Comparison of ENCODE assay signal across 7 mouse cellular contexts in genomic region chr12:54795153-54795998, GRCm38 (mm10). TPM values are rescaled to one million over a fixed set of nuclear protein-coding genes. Genes with fewer than 3 reads are reported as not detected.
A peak's percentile ranks its signal among the peaks of the same experiment; 100 is the strongest.
DNase-seq lines count a peak whose midpoint lies in the region; ATAC-seq lines count a peak whose summit lies in the region.

Snx6 (minus strand) TSS chr12:54795703.

- H3K9me3 ChIP-seq in intestine, embryonic 15.5 days: no peaks in the 10 kb centered on the region
- H3K9me3 ChIP-seq in midbrain, embryonic 10.5 days (replicated peaks): no peaks in the 10 kb centered on the region

- H3K27ac ChIP-seq in intestine, embryonic 15.5 days: peak within 1 kb of the TSS; percentile 88
- peak within 1 kb of the TSS; percentile 98 for H3K27ac ChIP-seq in midbrain, embryonic 10.5 days (replicated peaks)

- H3K27me3 ChIP-seq in intestine, embryonic 15.5 days (replicated peaks): no peaks in the 10 kb centered on the region
- H3K27me3 ChIP-seq in midbrain, embryonic 10.5 days (ENCODE audit: low read depth, poor library complexity, severe bottlenecking): no peaks in the 10 kb centered on the region

- peak within 1 kb of the TSS; percentile 97 for H3K4me3 ChIP-seq in intestine, embryonic 15.5 days (replicated peaks)
- H3K4me3 ChIP-seq in midbrain, embryonic 10.5 days: peak within 1 kb of the TSS; percentile 90

- H3K36me3 ChIP-seq in intestine, embryonic 15.5 days: peaks cover 2% of the 10 kb centered on the region; the same call in 1 of the 2 replicates
- peaks cover 23% of the 10 kb centered on the region for H3K36me3 ChIP-seq in midbrain, embryonic 10.5 days

- ATAC-seq in intestine, embryonic 15.5 days: peak; percentile 98

- H3K4me1 ChIP-seq in intestine, embryonic 15.5 days (replicated peaks): peaks cover 17% of the 10 kb centered on the region
- H3K4me1 ChIP-seq in midbrain, embryonic 10.5 days: peaks cover 34% of the 10 kb centered on the region

- H3K4me2 ChIP-seq in intestine, embryonic 15.5 days (replicated peaks): peak within 1 kb of the TSS; percentile 74

- intact Hi-C loops in gastrocnemius, postnatal 36 days (cut with DNase I): no loop called here
- intact Hi-C loops in left cerebral cortex, postnatal 25 days (cut with DNase I): loop anchor here (2.0 kb wide), 1 partner anchor 67 kb away; the partner anchor contains the start of gene Cfl2

- under 1% methylated on average over 65 of the region's 76 CpGs for WGBS in intestine, embryonic 15.5 days
- WGBS in midbrain, embryonic 10.5 days: under 1% methylated on average over 76 of the region's 76 CpGs

- peak within 1 kb of the TSS; percentile 99 for H3K9ac ChIP-seq in intestine, embryonic 15.5 days

- peak; percentile 80 to 83 for DNase-seq in adrenal gland, adult 18-20 months (ENCODE audit: low spot score in 2 of 2)
- DNase-seq in embryo, embryonic 11 days: peak; percentile 94
- DNase-seq in gastrocnemius, postnatal 36 days: peak; percentile 74 to 80
- DNase-seq in left cerebral cortex, postnatal 25 days (ENCODE audit: low spot score in 2 of 2): peak; percentile 83 to 84
- peak; percentile 89 for DNase-seq in midbrain, embryonic 10.5 days (ENCODE audit: low spot score)
- peak; percentile 84 for DNase-seq in skeletal muscle tissue, adult 2 months (ENCODE audit: low read depth, low spot score)

RNA-seq across cellular contexts. Expression of gene Snx6, which starts in this region (rescaled TPM):
- 10 to 100 TPM; 57.6 to 61.0 TPM for total RNA-seq in adrenal gland, adult 18-20 months (2021)
- total RNA-seq in gastrocnemius, postnatal 36 days (2021): 10 to 100 TPM; 17.2 to 17.5 TPM
- 153 and 201 TPM in 2 replicates for polyA plus RNA-seq in intestine, embryonic 15.5 days (2015; fragmentation: Nextera tagmentation; extraction: Ambion mirVana)
- 10 to 100 TPM; 39.7 to 48.2 TPM for total RNA-seq in left cerebral cortex, postnatal 25 days (2021)
- polyA plus RNA-seq in midbrain, embryonic 10.5 days (2016; fragmentation: Nextera tagmentation; extraction: Ambion mirVana): 196 and 202 TPM in 2 replicates

Comparison
In these comparisons a context has a peak if more than half of its experiments do, and no peak if none do; other contexts are left out.
1. Peak in every context shown above with its lines: DNase-seq, ATAC-seq, H3K4me3 ChIP-seq and H3K27ac ChIP-seq.